Mouse (Mus musculus) right cerebral cortex, postnatal 10 days (tissue): ENCODE measurements at regions not wholly inside any gene's neighbourhood (a gene's known extent, or its start where the extent isn't known, plus 50 kb on each side); places are given as distances from the start of the nearest gene placed in this dataset.
A peak's percentile ranks its signal among the peaks of the same experiment; 100 is the strongest.

Experiments used
- DNase-seq, 2 experiments: peaks; one replicate each; pipeline ENCODE4 v3.0.0; 2021; ENCODE audit warnings: low spot score in 2 of 2

- DNase-seq: no peak
Observed at GRCm38 (mm10) chr19:14343890-14344289, 254.0 kb downstream of the Tle4 start.

- no peak for DNase-seq
Observed at GRCm38 (mm10) chr19:14344467-14344866, 253.4 kb downstream of the Tle4 start.

GRCm38 (mm10) chr19:14347026-14347425 is 250.8 kb downstream of the Tle4 start:
- no peak for DNase-seq

- no peak for DNase-seq
Observed at GRCm38 (mm10) chr19:14347429-14347828, 250.4 kb downstream of the Tle4 start.

GRCm38 (mm10) chr19:14349753-14350152 is 248.1 kb downstream of the Tle4 start:
- no peak for DNase-seq

GRCm38 (mm10) chr19:14351728-14352340 is 246.0 kb downstream of the Tle4 start:
- no peak for DNase-seq

GRCm38 (mm10) chr19:14352551-14352950 is 245.3 kb downstream of the Tle4 start:
- DNase-seq: no peak

GRCm38 (mm10) chr19:14353151-14353550 is 244.7 kb downstream of the Tle4 start:
- DNase-seq: peak; percentile 22 to 28

GRCm38 (mm10) chr19:14355128-14355527 is 242.7 kb downstream of the Tle4 start:
- DNase-seq: peak; percentile 38 to 54

GRCm38 (mm10) chr19:14355946-14356345 is 241.9 kb downstream of the Tle4 start:
- no peak for DNase-seq

- no peak for DNase-seq
Observed at GRCm38 (mm10) chr19:14360611-14361010, 237.2 kb downstream of the Tle4 start.

- no peak for DNase-seq
Observed at GRCm38 (mm10) chr19:14369098-14369604, 228.7 kb downstream of the Tle4 start.

GRCm38 (mm10) chr19:14371360-14371759 is 226.5 kb downstream of the Tle4 start:
- no peak for DNase-seq

- DNase-seq: no peak
Observed at GRCm38 (mm10) chr19:14373996-14374395, 223.9 kb downstream of the Tle4 start.

GRCm38 (mm10) chr19:14380898-14381297 is 217.0 kb downstream of the Tle4 start:
- DNase-seq: no peak

GRCm38 (mm10) chr19:14387796-14388195 is 210.1 kb downstream of the Tle4 start:
- DNase-seq: no peak

GRCm38 (mm10) chr19:14388539-14388938 is 209.3 kb downstream of the Tle4 start:
- no peak for DNase-seq

- no peak for DNase-seq
Observed at GRCm38 (mm10) chr19:14389881-14390837, 207.7 kb downstream of the Tle4 start.

GRCm38 (mm10) chr19:14390914-14391313 is 206.9 kb downstream of the Tle4 start:
- no peak for DNase-seq
